Mouse (Mus musculus) G1E (cell line): ENCODE data around the gene Sh3bp2. TPM values are rescaled to one million over a fixed set of nuclear protein-coding genes. Genes with fewer than 3 reads are reported as not detected.

Source experiments
- ATAC-seq: 2 replicates; pipeline ENCODE4 v1.8.0; 2016; ENCODE audit warnings: mild to moderate bottlenecking; ENCODE audit not compliant: insufficient number of reproducible peaks, poor library complexity, low FRiP score, severe bottlenecking; ENCODE audit errors: extremely low read depth
- DNase-seq: peaks from one replicate; pipeline ENCODE4 v3.0.0; 2012; ENCODE audit warnings: low spot score
- H3K27me3 ChIP-seq: 2 replicates; pipeline ENCODE4 v1.6.1; 2012; ENCODE audit warnings: mild to moderate bottlenecking, low read length, inconsistent platforms; ENCODE audit not compliant: insufficient read depth
- H3K36me3 ChIP-seq: replicated peaks from 2 replicates; pipeline ENCODE3; 2012; ENCODE audit warnings: mild to moderate bottlenecking, inconsistent platforms
- H3K4me1 ChIP-seq: 2 replicates; pipeline ENCODE4 v1.6.1; 2012; ENCODE audit warnings: low read depth, low read length, inconsistent platforms, mixed read lengths; ENCODE audit not compliant: insufficient read depth
- H3K4me3 ChIP-seq: 2 replicates; pipeline ENCODE4 v1.5.1; 2012; ENCODE audit warnings: low read depth, mild to moderate bottlenecking, inconsistent platforms, low read length, moderate library complexity, mixed read lengths
- H3K9me3 ChIP-seq: replicated peaks from 2 replicates; pipeline ENCODE4 v1.6.1; 2012; ENCODE audit warnings: inconsistent platforms
- CTCF ChIP-seq: IDR thresholded peaks from 2 replicates; pipeline ENCODE4 v1.5.1; 2012; ENCODE audit warnings: low read depth, low read length, inconsistent platforms, mixed read lengths
- GATA1 ChIP-seq: IDR thresholded peaks from 2 replicates; pipeline ENCODE4 v1.6.1; 2012; ENCODE audit warnings: borderline replicate concordance, low read length, inconsistent platforms, mixed read lengths
- GATA2 ChIP-seq: IDR thresholded peaks from 2 replicates; pipeline ENCODE4 v1.6.1; 2012; ENCODE audit warnings: low read depth, low read length, inconsistent platforms, borderline replicate concordance
- POLR2AphosphoS5 ChIP-seq: IDR thresholded peaks from 2 replicates; pipeline ENCODE4 v1.6.1; 2012; ENCODE audit warnings: low read depth, low read length, inconsistent platforms; ENCODE audit not compliant: insufficient replicate concordance
- TAL1 ChIP-seq: conservative IDR thresholded peaks from 2 replicates; pipeline ENCODE4 v1.6.1; 2012; ENCODE audit warnings: low read depth, low read length, inconsistent platforms, mixed read lengths
- polyA plus RNA-seq: library from polyadenylated mRNA; stranded (reverse); fragments of >175 nt; gene quantifications from 2 replicates; pipeline ENCODE4 v1.2.3, GENCODE M21; 2012
- total RNA-seq, 2 experiments: library from RNA; stranded (forward) in 1 of 2; stranded (reverse) in 1 of 2; fragments of 200-1000 nt in 1 of 2; fragments of >200 nt in 1 of 2; fragmentation: Nextera tagmentation in 1 of 2; gene quantifications; 2 replicates each; pipeline ENCODE4 v1.2.3; 2014 to 2017

The Sh3bp2 gene
- 2.2 and 3.1 TPM in 2 replicates for total RNA-seq (2014; fragmentation: Nextera tagmentation)
- 3.5 and 5.6 TPM in 2 replicates for total RNA-seq (2017)
- polyA plus RNA-seq = 5.7 and 6.7 TPM in 2 replicates

- Histone ChIP-seq H3K27me3 (peaks cover 22% of the 10 kb centered on the region), H3K9me3 (no peaks in the 10 kb centered on the region), H3K4me1 (peaks cover 45% of the 10 kb centered on the region), H3K36me3 (no peaks in the 10 kb centered on the region), H3K4me3 (peak within 1 kb of the TSS; percentile 79)
- no peak for TF ChIP-seq TAL1
- TF ChIP-seq CTCF = no peak
- TF ChIP-seq GATA2 = no peak
- TF ChIP-seq POLR2AphosphoS5 = no peak
- no peak for TF ChIP-seq GATA1
- peak; percentile 91 for DNase-seq
- ATAC-seq = peak; percentile 79
Observed at GRCm38 (mm10) chr5:34525663-34526476, at the start of gene Sh3bp2. Gene Sh3bp2, plus strand, starts transcription at chr5:34525838.

GRCm38 (mm10) chr5:34480926-34481325, 44.7 kb upstream of the Sh3bp2 start:
- Histone ChIP-seq H3K4me1 (no peaks in the 10 kb centered on the region; the same call in 1 of the 2 replicates), H3K4me3 (no peak overlapping the region), H3K9me3 (no peaks in the 10 kb centered on the region), H3K27me3 (no peaks in the 10 kb centered on the region), H3K36me3 (peaks cover 73% of the 10 kb centered on the region)
- TF ChIP-seq GATA1 (no peak), GATA2 (no peak), TAL1 (no peak), CTCF (no peak), POLR2AphosphoS5 (no peak)
- DNase-seq (no peak), ATAC-seq (no peak)

- Histone ChIP-seq H3K4me3 (no peak overlapping the region), H3K4me1 (no peaks in the 10 kb centered on the region; the same call in none of the 2 replicates), H3K36me3 (peaks cover 49% of the 10 kb centered on the region), H3K9me3 (no peaks in the 10 kb centered on the region), H3K27me3 (no peaks in the 10 kb centered on the region)
- no peak for ATAC-seq
- TF ChIP-seq POLR2AphosphoS5 (no peak), CTCF (no peak), GATA1 (no peak)
- DNase-seq = no peak
Observed at GRCm38 (mm10) chr5:34485731-34486130, 39.9 kb upstream of the Sh3bp2 start.

- no peaks in the 10 kb centered on the region; the same call in none of the 2 replicates for H3K4me1 ChIP-seq
- TF ChIP-seq POLR2AphosphoS5 = no peak
- TF ChIP-seq CTCF = no peak
- TF ChIP-seq GATA1 = no peak
- TF ChIP-seq TAL1 = no peak
- no peak for TF ChIP-seq GATA2
- no peak overlapping the region for H3K4me3 ChIP-seq
- H3K27me3 ChIP-seq = no peaks in the 10 kb centered on the region
- ATAC-seq (no peak), DNase-seq (no peak)
- H3K9me3 ChIP-seq = no peaks in the 10 kb centered on the region
- H3K36me3 ChIP-seq = peaks cover 35% of the 10 kb centered on the region
Observed at GRCm38 (mm10) chr5:34487320-34488090, 38.1 kb upstream of the Sh3bp2 start.

GRCm38 (mm10) chr5:34488741-34489417, 36.8 kb upstream of the Sh3bp2 start:
- ATAC-seq (no peak), DNase-seq (no peak)
- TF ChIP-seq GATA1 (no peak), POLR2AphosphoS5 (no peak), TAL1 (no peak), CTCF (no peak)
- no peaks in the 10 kb centered on the region for H3K27me3 ChIP-seq
- H3K4me3 ChIP-seq = no peak overlapping the region
- peaks cover 29% of the 10 kb centered on the region for H3K36me3 ChIP-seq
- H3K9me3 ChIP-seq = no peaks in the 10 kb centered on the region
- H3K4me1 ChIP-seq = no peaks in the 10 kb centered on the region; the same call in none of the 2 replicates
